Mouse (Mus musculus) retina, adult 2 months (tissue): Measurements from ENCODE around the gene Agap1.

Experiments used
- DNase-seq: peaks from one replicate; pipeline ENCODE4 v3.0.0-alpha.2; 2012; ENCODE audit warnings: low read depth, low spot score

The Agap1 gene

GRCm38 (mm10) chr1:89845487-89845886 is 390.9 kb downstream of the Agap1 start:
- no peak for DNase-seq

- DNase-seq: no peak
These were observed 391.5 kb downstream of the Agap1 start for GRCm38 (mm10) chr1:89846148-89846547.

GRCm38 (mm10) chr1:89848356-89849039 is 393.9 kb downstream of the Agap1 start:
- DNase-seq: no peak

- no peak for DNase-seq
These were observed 394.7 kb downstream of the Agap1 start for GRCm38 (mm10) chr1:89849151-89849860.

GRCm38 (mm10) chr1:89849861-89850230 is 395.2 kb downstream of the Agap1 start:
- no peak for DNase-seq

GRCm38 (mm10) chr1:89850681-89851414 is 396.2 kb downstream of the Agap1 start:
- DNase-seq: no peak

- no peak for DNase-seq
These were observed 404.6 kb downstream of the Agap1 start for GRCm38 (mm10) chr1:89859182-89859581.

GRCm38 (mm10) chr1:89860017-89860730 is 405.6 kb downstream of the Agap1 start:
- DNase-seq: no peak

- DNase-seq: no peak
These were observed 411.2 kb downstream of the Agap1 start for GRCm38 (mm10) chr1:89865787-89866186.

- no peak for DNase-seq
These were observed 413.2 kb downstream of the Agap1 start for GRCm38 (mm10) chr1:89867847-89868246.

- no peak for DNase-seq
These were observed 415.7 kb downstream of the Agap1 start for GRCm38 (mm10) chr1:89870134-89870905.

- DNase-seq: no peak
These were observed 416.3 kb downstream of the Agap1 start for GRCm38 (mm10) chr1:89870906-89871211.

GRCm38 (mm10) chr1:89876346-89877072 is 421.9 kb downstream of the Agap1 start:
- no peak for DNase-seq

GRCm38 (mm10) chr1:89878496-89878895 is 423.9 kb downstream of the Agap1 start:
- no peak for DNase-seq

GRCm38 (mm10) chr1:89880193-89880592 is 425.6 kb downstream of the Agap1 start:
- DNase-seq: no peak

- DNase-seq: no peak
These were observed 426.2 kb downstream of the Agap1 start for GRCm38 (mm10) chr1:89880834-89881233.

GRCm38 (mm10) chr1:89884335-89884734 is 429.7 kb downstream of the Agap1 start:
- no peak for DNase-seq

GRCm38 (mm10) chr1:89885696-89886095 is 431.1 kb downstream of the Agap1 start:
- DNase-seq: peak; percentile 61

- no peak for DNase-seq
These were observed 436.8 kb downstream of the Agap1 start for GRCm38 (mm10) chr1:89891400-89891799.

GRCm38 (mm10) chr1:89892281-89892680 is 437.7 kb downstream of the Agap1 start:
- DNase-seq: no peak

GRCm38 (mm10) chr1:89895801-89896200 is 441.2 kb downstream of the Agap1 start:
- no peak for DNase-seq
